In genomic region chr13:111808637-111809465, GRCm38 (mm10) we compare ENCODE assay signal across 8 mouse cellular contexts. TPM values are rescaled to one million over a fixed set of nuclear protein-coding genes. Genes with fewer than 3 reads are reported as not detected.
A peak's percentile ranks its signal among the peaks of the same experiment; 100 is the strongest.
DNase-seq lines count a peak whose midpoint lies in the region; ATAC-seq and TF ChIP-seq lines count a peak whose summit lies in the region.

Map3k1 (minus strand) TSS chr13:111808993.

- in situ Hi-C loops in CH12.LX (cut with MboI; ENCODE audit: low pct_ligation_motif_present, low pct_unique_long_range_greater_than_20kb, low sequenced_read_pairs): no loop called here

- H3K9me3 ChIP-seq in CH12.LX (replicated peaks; ENCODE audit: low read length): no peaks in the 10 kb centered on the region
- no peaks in the 10 kb centered on the region for H3K9me3 ChIP-seq in forebrain, embryonic 12.5 days
- H3K9me3 ChIP-seq in heart, postnatal 0 days (replicated peaks; ENCODE audit: control insufficient read depth, low read length): no peaks in the 10 kb centered on the region
- no peaks in the 10 kb centered on the region for H3K9me3 ChIP-seq in liver, postnatal 0 days (ENCODE audit: low read length)
- no peaks in the 10 kb centered on the region for H3K9me3 ChIP-seq in neural tube, embryonic 15.5 days (replicated peaks)

- ATAC-seq in forebrain, embryonic 12.5 days (ENCODE audit: low FRiP score): peak; percentile 88
- peak; percentile 74 for ATAC-seq in heart, postnatal 0 days (ENCODE audit: insufficient read depth, low read depth)
- peak; percentile 80 for ATAC-seq in liver, postnatal 0 days
- ATAC-seq in neural tube, embryonic 15.5 days (ENCODE audit: low FRiP score): peak; percentile 84

- TF ChIP-seq POLR2A in CH12.LX (IDR thresholded peaks at IDR 0.05; ENCODE audit: low read depth, low read length): peak; percentile 57; the same call in 1 of the 2 replicates
- peak; percentile 63 for TF ChIP-seq POLR2A in brain, embryonic 14.5 days (IDR thresholded peaks at IDR 0.05; ENCODE audit: borderline replicate concordance, extremely low read depth, insufficient read depth, insufficient read length, poor library complexity, severe bottlenecking)

- H3K27me3 ChIP-seq in CH12.LX (replicated peaks): no peaks in the 10 kb centered on the region
- H3K27me3 ChIP-seq in forebrain, embryonic 12.5 days: peaks cover 9% of the 10 kb centered on the region
- H3K27me3 ChIP-seq in heart, postnatal 0 days (ENCODE audit: control insufficient read depth, insufficient read depth, low read length): no peaks in the 10 kb centered on the region
- H3K27me3 ChIP-seq in liver, postnatal 0 days (ENCODE audit: insufficient read depth, low read length): no peaks in the 10 kb centered on the region
- H3K27me3 ChIP-seq in neural tube, embryonic 15.5 days (replicated peaks): no peaks in the 10 kb centered on the region; the same call in 1 of the 2 replicates

- TF ChIP-seq EP300 in CH12.LX (IDR thresholded peaks at IDR 0.05; ENCODE audit: low read length): no peak
- no peak for TF ChIP-seq EP300 in heart, postnatal 0 days (IDR thresholded peaks at IDR 0.05; ENCODE audit: low read depth)
- no peak for TF ChIP-seq EP300 in liver, postnatal 0 days (IDR thresholded peaks at IDR 0.05; ENCODE audit: low read depth)

- peak within 1 kb of the TSS; percentile 32; the same call in 1 of the 2 replicates for H3K4me2 ChIP-seq in CH12.LX (ENCODE audit: insufficient read depth, low read depth, poor library complexity, severe bottlenecking)
- H3K4me2 ChIP-seq in forebrain, embryonic 12.5 days: peak within 1 kb of the TSS; percentile 87
- peak within 1 kb of the TSS; percentile 93 for H3K4me2 ChIP-seq in heart, postnatal 0 days (ENCODE audit: low read depth, low read length)
- peak within 1 kb of the TSS; percentile 91 for H3K4me2 ChIP-seq in liver, postnatal 0 days (ENCODE audit: low read depth, low read length)
- H3K4me2 ChIP-seq in neural tube, embryonic 15.5 days: peak within 1 kb of the TSS; percentile 78

- no peak for DNase-seq in CH12.LX (ENCODE audit: extremely low read depth)
- DNase-seq in brain, embryonic 14.5 days (ENCODE audit: low read depth): peak; percentile 87
- peak; percentile 51 for DNase-seq in heart, postnatal 0 days (ENCODE audit: low spot score)
- peak; percentile 76 to 87 for DNase-seq in kidney, postnatal 4 days
- DNase-seq in liver, postnatal 0 days: peak; percentile 85
- peak; percentile 68 to 78 for DNase-seq in thymus, postnatal 10 days (ENCODE audit: low spot score in 2 of 2)

- H3K36me3 ChIP-seq in CH12.LX (replicated peaks in 1 of 2; ENCODE audit: control insufficient read depth in 1 of 2, insufficient read depth in 1 of 2, low read length in 1 of 2): no peaks in the 10 kb centered on the region
- no peaks in the 10 kb centered on the region for H3K36me3 ChIP-seq in forebrain, embryonic 12.5 days (replicated peaks)
- H3K36me3 ChIP-seq in heart, postnatal 0 days (replicated peaks; ENCODE audit: control insufficient read depth, insufficient read depth, low read length): no peaks in the 10 kb centered on the region
- no peaks in the 10 kb centered on the region for H3K36me3 ChIP-seq in liver, postnatal 0 days (replicated peaks; ENCODE audit: insufficient read depth, low read length)
- no peaks in the 10 kb centered on the region for H3K36me3 ChIP-seq in neural tube, embryonic 15.5 days

- dilution Hi-C loops in CH12.LX (cut with MboI; ENCODE audit: extremely low pct_ligation_motif_present, extremely low pct_unique_long_range_greater_than_20kb, low sequenced_read_pairs): no loop called here

- under 1% methylated on average over 37 of the region's 136 CpGs for WGBS in forebrain, embryonic 12.5 days
- under 1% methylated on average over 60 of the region's 136 CpGs for WGBS in heart, postnatal 0 days
- WGBS in liver, postnatal 0 days (ENCODE audit: insufficient replicate concordance): under 1% methylated on average over 53 of the region's 136 CpGs
- WGBS in neural tube, embryonic 15.5 days: under 1% methylated on average over 75 of the region's 136 CpGs

- TF ChIP-seq CTCF in CH12.LX (conservative IDR thresholded peaks at IDR 0.05 in 1 of 2, IDR thresholded peaks at IDR 0.05 in 1 of 2; ENCODE audit: low read depth in 2 of 2, low read length in 2 of 2): no peak
- TF ChIP-seq CTCF in brain, embryonic 14.5 days (IDR thresholded peaks at IDR 0.05; ENCODE audit: borderline replicate concordance, extremely low read depth, insufficient read depth, insufficient read length): no peak
- TF ChIP-seq CTCF in heart, postnatal 0 days (IDR thresholded peaks at IDR 0.05; ENCODE audit: low read depth): no peak
- TF ChIP-seq CTCF in liver, postnatal 0 days (IDR thresholded peaks at IDR 0.05; ENCODE audit: low read depth): no peak

- H3K79me2 ChIP-seq in CH12.LX (replicated peaks; ENCODE audit: control insufficient read depth, extremely low read depth, insufficient read depth, poor library complexity, severe bottlenecking): peaks cover 37% of the 10 kb centered on the region

- peak within 1 kb of the TSS; percentile 81 for H3K9ac ChIP-seq in CH12.LX (ENCODE audit: insufficient read depth, low read depth)
- peak within 1 kb of the TSS; percentile 95 for H3K9ac ChIP-seq in forebrain, embryonic 12.5 days
- H3K9ac ChIP-seq in heart, postnatal 0 days (replicated peaks; ENCODE audit: low read depth, low read length): peak within 1 kb of the TSS; percentile 99
- H3K9ac ChIP-seq in liver, postnatal 0 days (replicated peaks): peak within 1 kb of the TSS; percentile 96
- H3K9ac ChIP-seq in neural tube, embryonic 15.5 days (replicated peaks): peak within 1 kb of the TSS; percentile 68

- H3K27ac ChIP-seq in CH12.LX (ENCODE audit: insufficient read depth, low read depth): peak within 1 kb of the TSS; percentile 80
- peak within 1 kb of the TSS; percentile 98 for H3K27ac ChIP-seq in forebrain, embryonic 12.5 days
- peak within 1 kb of the TSS; percentile 99 for H3K27ac ChIP-seq in heart, postnatal 0 days (ENCODE audit: low read depth)
- peak within 1 kb of the TSS; percentile 98 for H3K27ac ChIP-seq in liver, postnatal 0 days (ENCODE audit: low read depth)
- peak within 1 kb of the TSS; percentile 98 for H3K27ac ChIP-seq in neural tube, embryonic 15.5 days (replicated peaks)

- peak within 1 kb of the TSS; percentile 75 to 92 (median 88) for H3K4me3 ChIP-seq in CH12.LX (replicated peaks in 1 of 3; ENCODE audit: low read depth in 2 of 3, low read length in 2 of 3, poor library complexity in 1 of 3)
- peak within 1 kb of the TSS; percentile 97 for H3K4me3 ChIP-seq in forebrain, embryonic 12.5 days (replicated peaks)
- peak within 1 kb of the TSS; percentile 96 for H3K4me3 ChIP-seq in heart, postnatal 0 days (ENCODE audit: low read depth, low read length)
- peak within 1 kb of the TSS; percentile 93 for H3K4me3 ChIP-seq in liver, postnatal 0 days (ENCODE audit: low read depth, low read length)
- peak within 1 kb of the TSS; percentile 59 for H3K4me3 ChIP-seq in neural tube, embryonic 15.5 days (replicated peaks)

- H3K4me1 ChIP-seq in CH12.LX (ENCODE audit: control insufficient read depth in 1 of 2, insufficient read depth in 2 of 2): peaks cover 6 to 18% of the 10 kb centered on the region in 2 experiments; a peak in 2 of 4 replicates
- peaks cover 27% of the 10 kb centered on the region for H3K4me1 ChIP-seq in forebrain, embryonic 12.5 days
- H3K4me1 ChIP-seq in heart, postnatal 0 days (ENCODE audit: control insufficient read depth, insufficient read depth): peaks cover 19% of the 10 kb centered on the region
- H3K4me1 ChIP-seq in liver, postnatal 0 days (ENCODE audit: insufficient read depth): peaks cover 28% of the 10 kb centered on the region
- peaks cover 38% of the 10 kb centered on the region for H3K4me1 ChIP-seq in neural tube, embryonic 15.5 days

- no peak; the same call in none of the 2 replicates for TF ChIP-seq RAD21 in CH12.LX (IDR thresholded peaks at IDR 0.05; ENCODE audit: low read depth, low read length)

TF ChIP-seq in CH12.LX, 34 proteins besides CTCF, POLR2A, EP300 and RAD21:
- peak; percentile 16 for TF ChIP-seq SMC3 (IDR thresholded peaks at IDR 0.05; ENCODE audit: low read depth, low read length)
- 0 out of 2 replicates have a peak, but pooled peaks have one; percentile 1 for TF ChIP-seq BHLHE40 (IDR thresholded peaks at IDR 0.05; ENCODE audit: low read depth, low read length)
- TF ChIP-seq MXI1 (IDR thresholded peaks at IDR 0.05; ENCODE audit: low read depth, low read length): no peak
- TF ChIP-seq NRF1 (IDR thresholded peaks at IDR 0.05; ENCODE audit: low read depth, low read length): 0 out of 2 replicates have a peak, but pooled peaks have one; percentile 46
- 0 out of 2 replicates have a peak, but pooled peaks have one; percentile 11 for TF ChIP-seq MEF2A (IDR thresholded peaks at IDR 0.05; ENCODE audit: borderline replicate concordance, low read depth, low read length)
- no peak for TF ChIP-seq ZC3H11A (IDR thresholded peaks at IDR 0.05; ENCODE audit: low read depth, low read length)
- no peak for TF ChIP-seq ETS1 (conservative IDR thresholded peaks at IDR 0.05; ENCODE audit: low read depth, low read length)
- no peak for TF ChIP-seq TCF12 (IDR thresholded peaks at IDR 0.05; ENCODE audit: low read depth, low read length)
- TF ChIP-seq MAZ (IDR thresholded peaks at IDR 0.05; ENCODE audit: low read depth, low read length): no peak
- TF ChIP-seq UBTF (IDR thresholded peaks at IDR 0.05; ENCODE audit: low read depth, low read length): peak; percentile 80; the same call in 1 of the 2 replicates
- TF ChIP-seq SIN3A (IDR thresholded peaks at IDR 0.05; ENCODE audit: low read length): no peak; the same call in 1 of the 2 replicates

RNA-seq across cellular contexts. Expression of gene Map3k1, which starts in this region (rescaled TPM):
- 37.9 and 48.7 TPM in 2 replicates for total RNA-seq in CH12.LX (2012; rRNA removed)
- 7.7 and 10.7 TPM in 2 replicates for total RNA-seq in CH12.LX (2014; rRNA removed)
- polyA plus RNA-seq in CH12.LX (2012; ENCODE audit: insufficient read length, low read depth): 13.4 and 14.7 TPM in 2 replicates
- polyA plus RNA-seq in brain, embryonic 14.5 days (2012; rRNA removed): 8.1 and 15.2 TPM in 2 replicates
- 14.3 and 15.3 TPM in 2 replicates for polyA plus RNA-seq in forebrain, embryonic 12.5 days (2016; fragmentation: Nextera tagmentation; extraction: Ambion mirVana)
- 9.7 and 18.4 TPM in 2 replicates for total RNA-seq in heart, postnatal 0 days (2014; rRNA removed; ENCODE audit: low replicate concordance)
- 8.8 and 9.7 TPM in 2 replicates for polyA plus RNA-seq in heart, postnatal 0 days (2015; fragmentation: Nextera tagmentation; extraction: Ambion mirVana)
- 10.8 and 11.5 TPM in 2 replicates for polyA plus RNA-seq in liver, postnatal 0 days (2015; fragmentation: Nextera tagmentation; extraction: Ambion mirVana)
- 9.8 and 11.4 TPM in 2 replicates for polyA plus RNA-seq in neural tube, embryonic 15.5 days (2015; fragmentation: Nextera tagmentation; extraction: Ambion mirVana)

Comparison
In these comparisons a context has a peak if more than half of its experiments do, and no peak if none do; other contexts are left out.
1. H3K4me2 ChIP-seq: peak in every context shown above with its lines; median percentile 93 in heart, postnatal 0 days; 91 in liver, postnatal 0 days; 87 in forebrain, embryonic 12.5 days; 78 in neural tube, embryonic 15.5 days; 32 in CH12.LX.